Mouse (Mus musculus) hindbrain, postnatal 0 days (tissue): ENCODE measurements around the gene Endov. TPM values are rescaled to one million over a fixed set of nuclear protein-coding genes. Genes with fewer than 3 reads are reported as not detected.

Experiments
- ATAC-seq: fragments of 200-750 bp; cut with Nextera tagmentation; 2 replicates; pipeline ENCODE4 v1.8.0; 2017; ENCODE audit warnings: mild to moderate bottlenecking, moderate TSS enrichment, moderate library complexity
- DNase-seq: peaks from one replicate; pipeline ENCODE4 v3.0.0-alpha.2; 2015; ENCODE audit warnings: low spot score
- H3K27ac ChIP-seq: fragments of 300-500 bp; sonication (generic); 2 replicates; pipeline ENCODE4 v1.5.1; 2014; ENCODE audit warnings: mild to moderate bottlenecking
- H3K27me3 ChIP-seq: fragments of 300-500 bp; sonication (generic); 2 replicates; pipeline ENCODE4 v1.6.1; 2014; ENCODE audit warnings: low read length, mixed read lengths; ENCODE audit not compliant: insufficient read depth
- H3K36me3 ChIP-seq: fragments of 300-500 bp; sonication (generic); 2 replicates; pipeline ENCODE4 v1.6.1; 2014; ENCODE audit warnings: low read length, mixed read lengths; ENCODE audit not compliant: insufficient read depth
- H3K4me1 ChIP-seq: fragments of 300-500 bp; sonication (generic); 2 replicates; pipeline ENCODE4 v1.6.1; 2014; ENCODE audit warnings: antibody characterized with exemption, low read length, mixed read lengths; ENCODE audit not compliant: insufficient read depth
- H3K4me2 ChIP-seq: fragments of 300-500 bp; sonication (generic); 2 replicates; pipeline ENCODE4 v1.6.1; 2014; ENCODE audit warnings: low read depth, mild to moderate bottlenecking, low read length, moderate library complexity, mixed read lengths
- H3K4me3 ChIP-seq: fragments of 300-500 bp; sonication (generic); 2 replicates; pipeline ENCODE4 v1.5.1; 2014; ENCODE audit warnings: low read length
- H3K9ac ChIP-seq: fragments of 300-500 bp; sonication (generic); replicated peaks from 2 replicates; pipeline ENCODE4 v1.6.1; 2014; ENCODE audit warnings: mild to moderate bottlenecking, low read length, moderate library complexity, mixed read lengths
- H3K9me3 ChIP-seq: fragments of 300-500 bp; sonication (generic); 2 replicates; pipeline ENCODE4 v1.6.1; 2016; ENCODE audit warnings: low read length, mixed read lengths
- CTCF ChIP-seq: IDR thresholded peaks from 2 replicates; pipeline ENCODE4 v1.5.1; 2016; ENCODE audit warnings: antibody characterized with exemption, control low read depth, low read depth
- WGBS: fragments of 180-500 bp; shearing (Covaris S2); extraction: QIAGEN DNeasy Blood & Tissue Kit; methylation state at CpG from one replicate; pipeline ENCODE4 v1.1.7; 2014; 5-methylcytosine and 5-hydroxymethylcytosine counted together
- polyA plus RNA-seq: library from polyadenylated mRNA; unstranded; fragments of >200 nt; fragmentation: Nextera tagmentation; extraction: Ambion mirVana; gene quantifications from 2 replicates; pipeline ENCODE4 v1.2.1, GENCODE M21; 2015
- total RNA-seq: library from RNA; depleted of rRNA; stranded (reverse); fragments of >200 nt; gene quantifications from 2 replicates; pipeline ENCODE4 v1.2.3, GENCODE M21; 2014

The Endov gene
- total and polyA plus RNA-seq, 2 experiments from 2014 or later, result 12.8 to 39.9 TPM

DNA sequence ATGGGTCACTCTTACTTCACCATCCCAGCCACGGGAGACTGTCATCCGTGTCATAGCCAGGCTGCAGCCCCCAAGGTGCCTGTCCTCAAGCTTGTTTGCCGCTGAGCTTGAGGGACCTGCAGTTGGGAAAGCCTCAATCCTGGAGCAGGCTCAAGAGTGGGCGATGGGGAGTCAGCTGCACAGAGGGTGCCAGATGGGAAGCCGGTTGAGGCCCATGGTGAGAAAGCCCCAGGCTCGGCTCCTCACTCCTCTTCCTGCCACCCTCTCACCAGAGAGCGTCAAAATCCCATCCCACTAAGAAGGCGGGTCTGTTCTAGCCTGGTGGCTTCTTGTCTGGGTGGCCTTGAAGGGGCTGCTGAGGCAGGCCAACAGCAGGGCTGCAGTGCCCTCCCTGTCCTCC, 16.6 kb downstream of the Endov start:
- DNase-seq, result no peak
- Histone ChIP-seq H3K9me3 (no peaks in the 10 kb centered on the region), H3K4me1 (no peaks in the 10 kb centered on the region), H3K9ac (no peak overlapping the region), H3K4me3 (no peak overlapping the region), H3K4me2 (no peak overlapping the region), H3K27ac (no peak overlapping the region), H3K27me3 (no peaks in the 10 kb centered on the region), H3K36me3 (peaks cover 28% of the 10 kb centered on the region)
- 79% methylated on average over 8 of the region's 8 CpGs for WGBS
- no peak for ATAC-seq
- no peak for TF ChIP-seq CTCF

DNA sequence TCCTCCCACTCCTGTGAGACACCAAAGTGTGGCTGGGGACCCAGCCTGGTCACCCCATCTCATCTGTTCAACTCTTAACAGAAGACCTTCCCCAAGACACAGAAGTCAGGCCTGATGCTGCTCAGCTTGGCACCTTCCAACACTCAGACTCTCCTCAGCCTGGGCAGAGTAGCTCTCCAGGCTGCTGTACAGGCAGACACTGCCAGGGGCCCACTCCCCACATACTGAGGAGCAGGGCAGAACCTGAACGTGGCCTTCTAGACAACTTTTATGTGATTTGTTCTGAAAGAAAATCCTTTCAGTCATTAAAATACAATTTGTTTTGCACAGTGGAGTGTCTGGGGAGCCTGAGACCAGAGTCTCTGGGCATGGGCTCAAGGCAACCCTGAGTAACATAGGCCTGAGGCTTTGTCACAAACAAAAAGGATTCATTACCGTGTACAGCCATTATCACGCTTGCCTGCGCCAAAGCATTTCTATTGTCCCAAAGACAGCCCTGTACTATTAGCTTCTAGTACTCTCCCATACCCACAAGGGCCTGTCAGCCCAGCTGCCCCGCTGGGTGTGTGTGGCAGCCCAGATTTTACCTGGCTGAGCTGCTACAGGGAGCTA, 18.1 kb downstream of the Endov start:
- 22% methylated on average over 5 of the region's 5 CpGs for WGBS
- H3K4me1 ChIP-seq, result peaks cover 4% of the 10 kb centered on the region; the same call in 1 of the 2 replicates
- H3K4me3 ChIP-seq, result no peak overlapping the region
- no peak for TF ChIP-seq CTCF
- H3K9ac ChIP-seq, result no peak overlapping the region
- no peak overlapping the region for H3K4me2 ChIP-seq
- ATAC-seq (0 out of 2 replicates have a peak, but pooled peaks have one; percentile 51), DNase-seq (peak; percentile 29)
- no peaks in the 10 kb centered on the region for H3K27me3 ChIP-seq
- H3K27ac ChIP-seq, result no peak overlapping the region
- H3K36me3 ChIP-seq, result peaks cover 28% of the 10 kb centered on the region
- no peaks in the 10 kb centered on the region for H3K9me3 ChIP-seq

DNA sequence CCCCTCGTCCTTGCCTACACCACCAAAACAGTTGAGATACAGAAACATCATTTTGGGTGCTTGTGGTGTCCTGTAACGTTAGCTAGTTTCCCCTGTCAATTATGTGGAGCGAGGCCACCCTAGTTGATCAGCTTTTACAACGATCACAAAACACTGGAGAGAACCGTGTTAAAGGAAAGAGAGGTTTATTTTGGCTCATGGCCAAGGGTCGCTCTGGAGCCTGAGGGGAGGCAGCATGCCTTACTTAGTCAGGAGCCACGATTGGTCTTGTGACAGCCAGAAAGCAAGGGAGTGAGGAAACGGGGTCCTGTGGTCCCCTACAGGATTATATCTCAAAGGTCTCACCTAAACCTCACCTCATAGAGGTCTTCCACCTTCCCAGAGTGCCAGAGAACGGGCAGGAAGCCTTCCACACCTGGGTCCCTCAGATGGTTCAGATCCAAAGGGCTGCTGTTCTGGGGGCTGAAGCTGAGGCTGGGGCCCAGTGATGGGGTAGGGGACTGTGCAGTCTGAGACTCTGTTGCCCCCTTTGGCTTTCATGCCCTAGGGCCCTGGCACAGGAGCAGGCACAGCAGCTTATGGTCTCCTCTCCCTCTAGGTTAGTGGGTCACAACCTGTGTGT, 22.0 kb downstream of the Endov start:
- no peak for DNase-seq
- WGBS, result 39% methylated on average over 9 of the region's 9 CpGs
- H3K27me3 ChIP-seq, result no peaks in the 10 kb centered on the region
- H3K4me3 ChIP-seq, result no peak overlapping the region
- no peak overlapping the region for H3K9ac ChIP-seq
- H3K4me2 ChIP-seq, result no peak overlapping the region
- no peak for ATAC-seq
- no peak for TF ChIP-seq CTCF
- no peaks in the 10 kb centered on the region for H3K9me3 ChIP-seq
- H3K4me1 ChIP-seq, result peaks cover 23% of the 10 kb centered on the region
- H3K36me3 ChIP-seq, result peaks cover 4% of the 10 kb centered on the region; the same call in 1 of the 2 replicates
- no peak overlapping the region for H3K27ac ChIP-seq

DNA sequence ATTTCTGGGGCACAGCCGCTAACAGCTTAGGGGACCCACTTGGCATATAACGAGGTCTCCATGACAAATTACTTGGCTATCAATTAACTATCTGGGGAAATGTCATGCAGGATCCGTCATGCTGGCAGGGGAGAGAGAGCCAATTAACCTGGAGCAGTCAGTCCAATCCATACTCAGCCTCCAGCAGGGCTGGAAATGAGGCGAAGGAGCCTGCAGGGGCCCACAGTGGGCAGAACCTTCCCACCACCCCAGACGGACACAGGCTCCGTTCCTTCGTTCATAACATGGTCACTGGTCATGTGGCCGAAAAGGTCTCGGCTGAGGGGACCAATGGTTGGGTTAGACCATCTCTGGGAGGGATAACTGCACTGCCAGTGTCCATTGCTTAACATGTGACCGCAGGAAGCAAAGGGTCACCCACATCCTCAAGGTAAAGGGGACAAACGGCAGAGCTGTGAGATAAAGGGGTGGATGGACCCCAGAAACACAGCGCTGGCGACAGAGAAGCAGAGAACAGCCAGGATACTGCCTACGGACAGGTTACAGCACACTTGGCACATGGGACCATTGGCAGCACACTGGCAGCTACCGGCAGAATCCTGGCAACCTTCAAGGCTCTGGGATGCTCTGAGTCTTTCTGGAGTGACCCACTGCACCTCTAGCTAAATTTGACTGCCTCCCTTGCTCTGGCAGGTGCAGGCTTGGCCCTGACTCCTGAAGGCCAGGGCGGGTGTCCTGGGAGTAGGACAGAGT, 23.1 kb downstream of the Endov start:
- no peaks in the 10 kb centered on the region for H3K9me3 ChIP-seq
- H3K4me1 ChIP-seq, result peaks cover 23% of the 10 kb centered on the region
- DNase-seq (no peak), ATAC-seq (0 out of 2 replicates have a peak, but pooled peaks have one; percentile 3)
- H3K4me2 ChIP-seq, result peak overlapping the region; percentile 38
- 0 out of 2 replicates have a peak overlapping the region, but pooled peaks have one; percentile 13 for H3K9ac ChIP-seq
- TF ChIP-seq CTCF, result no peak
- no peaks in the 10 kb centered on the region for H3K36me3 ChIP-seq
- no peaks in the 10 kb centered on the region for H3K27me3 ChIP-seq
- H3K27ac ChIP-seq, result peak overlapping the region; percentile 62
- 27% methylated on average over 16 of the region's 16 CpGs for WGBS
- no peak overlapping the region for H3K4me3 ChIP-seq

DNA sequence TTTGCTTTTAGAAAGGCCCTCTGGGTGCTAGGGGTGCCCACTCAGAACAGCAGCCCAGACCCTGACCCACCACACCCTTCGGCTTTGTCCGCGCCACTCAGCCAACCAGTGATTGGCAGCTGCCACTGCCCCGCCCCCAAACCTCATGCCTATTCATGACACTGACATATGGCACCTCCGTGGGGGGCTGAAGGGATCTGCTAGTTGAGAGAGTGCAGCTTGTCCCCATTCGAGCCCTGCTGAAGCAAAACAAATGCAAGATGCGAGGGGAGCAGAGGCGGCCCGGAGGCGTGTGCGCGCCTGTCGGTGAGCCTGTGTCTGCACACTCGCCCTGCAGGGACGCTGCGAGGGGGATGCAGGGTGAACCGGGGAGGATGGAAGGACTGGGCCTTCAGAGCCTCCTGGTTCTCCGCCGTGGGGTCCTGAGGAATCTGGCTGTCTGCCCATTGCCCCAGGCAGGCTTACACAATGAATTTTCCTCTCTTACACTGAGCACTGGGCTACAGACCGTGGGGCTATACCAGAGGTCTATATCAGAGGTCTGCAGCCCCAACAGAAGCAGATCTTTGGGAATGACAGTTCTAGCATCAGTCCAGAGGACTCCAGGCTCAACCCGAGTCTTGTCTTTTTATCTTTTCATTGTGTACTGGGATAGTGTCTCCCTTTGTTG, 24.0 kb downstream of the Endov start:
- 3% methylated on average over 21 of the region's 21 CpGs for WGBS
- DNase-seq (peak; percentile 90), ATAC-seq (peak; percentile 71)
- no peaks in the 10 kb centered on the region for H3K36me3 ChIP-seq
- H3K9ac ChIP-seq, result 0 out of 2 replicates have a peak overlapping the region, but pooled peaks have one; percentile 13
- no peak overlapping the region for H3K4me3 ChIP-seq
- peak; percentile 72 for TF ChIP-seq CTCF
- H3K9me3 ChIP-seq, result no peaks in the 10 kb centered on the region
- H3K4me2 ChIP-seq, result peak overlapping the region; percentile 38
- H3K4me1 ChIP-seq, result peaks cover 23% of the 10 kb centered on the region
- H3K27me3 ChIP-seq, result no peaks in the 10 kb centered on the region
- peak overlapping the region; percentile 62; the same call in 1 of the 2 replicates for H3K27ac ChIP-seq
